Mouse (Mus musculus): Measurements from ENCODE around the gene Mark3. TPM values are rescaled to one million over a fixed set of nuclear protein-coding genes. Genes with fewer than 3 reads are reported as not detected.

Mark3 gene
- 100 to 1,000 TPM; 131 to 209 (median 169) TPM for total RNA-seq (2018; cell fraction: chromatin; rRNA removed)
- total RNA-seq (2018; cell fraction: cytosol; rRNA removed), result 10 to 100 TPM; 20.3 to 30.6 (median 24.8) TPM
- 100 to 1,000 TPM in 12 of 26 experiments, 10 to 100 TPM in 14; 62.6 to 145 (median 97.2) TPM for total RNA-seq (2018; cell fraction: nucleus; rRNA removed)
- polyA plus RNA-seq (2018), result 20.7 to 24.6 TPM (median 23.1 TPM) in 3 replicates

GRCm38 (mm10) chr12:111574074-111574886, at the start of gene Mark3:
Gene Mark3, plus strand, starts transcription at chr12:111574523.
- peaks cover 45% of the 10 kb centered on the region for H3K79me2 ChIP-seq (ENCODE audit: inconsistent target)
- under 1% methylated on average over 64 of the region's 75 CpGs for WGBS (ENCODE audit: missing documents)
- peak within 1 kb of the TSS; percentile 62 for H3K4me3 ChIP-seq (ENCODE audit: inconsistent target)
- H3K27ac ChIP-seq, result 0 out of 2 replicates have a peak within 1 kb of the TSS, but pooled peaks have one; percentile 13
- no peaks in the 10 kb centered on the region for H3K36me3 ChIP-seq (ENCODE audit: inconsistent target)

GRCm38 (mm10) chr12:111524883-111525282, 49.4 kb upstream of the Mark3 start:
- no peak overlapping the region for H3K27ac ChIP-seq
- H3K36me3 ChIP-seq (ENCODE audit: inconsistent target), result no peaks in the 10 kb centered on the region
- H3K79me2 ChIP-seq (ENCODE audit: inconsistent target), result no peaks in the 10 kb centered on the region
- no peak overlapping the region for H3K4me3 ChIP-seq (ENCODE audit: inconsistent target)
- WGBS (ENCODE audit: missing documents), result 10% methylated on average over 3 of the region's 3 CpGs

- H3K4me3 ChIP-seq (ENCODE audit: inconsistent target), result no peak overlapping the region
- WGBS (ENCODE audit: missing documents), result 88% methylated on average over 8 of the region's 8 CpGs
- H3K79me2 ChIP-seq (ENCODE audit: inconsistent target), result no peaks in the 10 kb centered on the region
- no peaks in the 10 kb centered on the region for H3K36me3 ChIP-seq (ENCODE audit: inconsistent target)
- no peak overlapping the region for H3K27ac ChIP-seq
These were observed 46.6 kb upstream of the Mark3 start for GRCm38 (mm10) chr12:111527643-111528281.

GRCm38 (mm10) chr12:111529192-111529591, 45.1 kb upstream of the Mark3 start:
- WGBS (ENCODE audit: missing documents), result 48% methylated on average over 8 of the region's 8 CpGs
- H3K79me2 ChIP-seq (ENCODE audit: inconsistent target), result no peaks in the 10 kb centered on the region

GRCm38 (mm10) chr12:111533096-111533794, 41.1 kb upstream of the Mark3 start:
- Histone ChIP-seq H3K27ac (no peak overlapping the region), H3K4me3 (ENCODE audit: inconsistent target) (no peak overlapping the region), H3K36me3 (ENCODE audit: inconsistent target) (no peaks in the 10 kb centered on the region), H3K79me2 (ENCODE audit: inconsistent target) (no peaks in the 10 kb centered on the region)
- WGBS (ENCODE audit: missing documents), result 79% methylated on average over 10 of the region's 11 CpGs

More at GRCm38 (mm10) chr12:111529192-111529591, 45.1 kb upstream of the Mark3 start:
- no peak overlapping the region for H3K27ac ChIP-seq
- no peaks in the 10 kb centered on the region for H3K36me3 ChIP-seq (ENCODE audit: inconsistent target)
- no peak overlapping the region for H3K4me3 ChIP-seq (ENCODE audit: inconsistent target)

- Histone ChIP-seq H3K79me2 (ENCODE audit: inconsistent target) (peaks cover 16% of the 10 kb centered on the region), H3K27ac (no peak overlapping the region), H3K4me3 (ENCODE audit: inconsistent target) (no peak overlapping the region), H3K36me3 (ENCODE audit: inconsistent target) (peaks cover 12% of the 10 kb centered on the region)
- WGBS (ENCODE audit: missing documents), result 41% methylated on average over 6 of the region's 6 CpGs
These were observed 39.0 kb upstream of the Mark3 start for GRCm38 (mm10) chr12:111535281-111535680.

- Histone ChIP-seq H3K79me2 (ENCODE audit: inconsistent target) (peaks cover 21% of the 10 kb centered on the region), H3K27ac (no peak overlapping the region), H3K4me3 (ENCODE audit: inconsistent target) (no peak overlapping the region), H3K36me3 (ENCODE audit: inconsistent target) (peaks cover 17% of the 10 kb centered on the region)
- WGBS (ENCODE audit: missing documents), result 29% methylated on average over 5 of the region's 5 CpGs
These were observed 38.6 kb upstream of the Mark3 start for GRCm38 (mm10) chr12:111535762-111536161.

- Histone ChIP-seq H3K27ac (peak overlapping the region; percentile 79; the same call in 1 of the 2 replicates), H3K4me3 (ENCODE audit: inconsistent target) (peak overlapping the region; percentile 67), H3K79me2 (ENCODE audit: inconsistent target) (peaks cover 31% of the 10 kb centered on the region), H3K36me3 (ENCODE audit: inconsistent target) (peaks cover 26% of the 10 kb centered on the region)
- 54% methylated on average over 4 of the region's 4 CpGs for WGBS (ENCODE audit: missing documents)
These were observed 37.6 kb upstream of the Mark3 start for GRCm38 (mm10) chr12:111536746-111537145.

- peak overlapping the region; percentile 67 for H3K4me3 ChIP-seq (ENCODE audit: inconsistent target)
- WGBS (ENCODE audit: missing documents), result under 1% methylated on average over 22 of the region's 22 CpGs
- peaks cover 32% of the 10 kb centered on the region for H3K36me3 ChIP-seq (ENCODE audit: inconsistent target)
- peaks cover 37% of the 10 kb centered on the region for H3K79me2 ChIP-seq (ENCODE audit: inconsistent target)
- peak overlapping the region; percentile 79 for H3K27ac ChIP-seq
These were observed 37.0 kb upstream of the Mark3 start for GRCm38 (mm10) chr12:111537341-111537740.

GRCm38 (mm10) chr12:111537796-111538291, 36.5 kb upstream of the Mark3 start, which contains the start of gene Eif5:
Gene Eif5, plus strand, starts transcription at chr12:111538016.
- H3K79me2 ChIP-seq (ENCODE audit: inconsistent target), result peaks cover 42% of the 10 kb centered on the region
- peaks cover 37% of the 10 kb centered on the region for H3K36me3 ChIP-seq (ENCODE audit: inconsistent target)
- under 1% methylated on average over 44 of the region's 47 CpGs for WGBS (ENCODE audit: missing documents)
- peak within 1 kb of the TSS; percentile 73 for H3K4me3 ChIP-seq (ENCODE audit: inconsistent target)
- H3K27ac ChIP-seq, result peak within 1 kb of the TSS; percentile 79

GRCm38 (mm10) chr12:111538292-111539040, 35.9 kb upstream of the Mark3 start:
- peak overlapping the region; percentile 73 for H3K4me3 ChIP-seq (ENCODE audit: inconsistent target)
- WGBS (ENCODE audit: missing documents), result under 1% methylated on average over 104 of the region's 111 CpGs
- peaks cover 48% of the 10 kb centered on the region for H3K79me2 ChIP-seq (ENCODE audit: inconsistent target)
- peaks cover 44% of the 10 kb centered on the region for H3K36me3 ChIP-seq (ENCODE audit: inconsistent target)
- H3K27ac ChIP-seq, result peak overlapping the region; percentile 47

GRCm38 (mm10) chr12:111539041-111539345, 35.3 kb upstream of the Mark3 start:
- peaks cover 49% of the 10 kb centered on the region for H3K36me3 ChIP-seq (ENCODE audit: inconsistent target)
- peaks cover 53% of the 10 kb centered on the region for H3K79me2 ChIP-seq (ENCODE audit: inconsistent target)
- WGBS (ENCODE audit: missing documents), result under 1% methylated on average over 18 of the region's 18 CpGs
- H3K4me3 ChIP-seq (ENCODE audit: inconsistent target), result peak overlapping the region; percentile 73
- H3K27ac ChIP-seq, result peak overlapping the region; percentile 47

- Histone ChIP-seq H3K27ac (no peak overlapping the region), H3K4me3 (ENCODE audit: inconsistent target) (no peak overlapping the region), H3K36me3 (ENCODE audit: inconsistent target) (peaks cover 44% of the 10 kb centered on the region), H3K79me2 (ENCODE audit: inconsistent target) (peaks cover 21% of the 10 kb centered on the region)
- 97% methylated on average over 3 of the region's 3 CpGs for WGBS (ENCODE audit: missing documents)
These were observed 27.3 kb upstream of the Mark3 start for GRCm38 (mm10) chr12:111547070-111547469.
